Mouse (Mus musculus): ENCODE results near the gene Psmc5.

Gene Psmc5

GRCm38 (mm10) chr11:106271131-106271793, 15.3 kb downstream of the Psmc5 start:
- peak; percentile 40 for DNase-seq

DNA sequence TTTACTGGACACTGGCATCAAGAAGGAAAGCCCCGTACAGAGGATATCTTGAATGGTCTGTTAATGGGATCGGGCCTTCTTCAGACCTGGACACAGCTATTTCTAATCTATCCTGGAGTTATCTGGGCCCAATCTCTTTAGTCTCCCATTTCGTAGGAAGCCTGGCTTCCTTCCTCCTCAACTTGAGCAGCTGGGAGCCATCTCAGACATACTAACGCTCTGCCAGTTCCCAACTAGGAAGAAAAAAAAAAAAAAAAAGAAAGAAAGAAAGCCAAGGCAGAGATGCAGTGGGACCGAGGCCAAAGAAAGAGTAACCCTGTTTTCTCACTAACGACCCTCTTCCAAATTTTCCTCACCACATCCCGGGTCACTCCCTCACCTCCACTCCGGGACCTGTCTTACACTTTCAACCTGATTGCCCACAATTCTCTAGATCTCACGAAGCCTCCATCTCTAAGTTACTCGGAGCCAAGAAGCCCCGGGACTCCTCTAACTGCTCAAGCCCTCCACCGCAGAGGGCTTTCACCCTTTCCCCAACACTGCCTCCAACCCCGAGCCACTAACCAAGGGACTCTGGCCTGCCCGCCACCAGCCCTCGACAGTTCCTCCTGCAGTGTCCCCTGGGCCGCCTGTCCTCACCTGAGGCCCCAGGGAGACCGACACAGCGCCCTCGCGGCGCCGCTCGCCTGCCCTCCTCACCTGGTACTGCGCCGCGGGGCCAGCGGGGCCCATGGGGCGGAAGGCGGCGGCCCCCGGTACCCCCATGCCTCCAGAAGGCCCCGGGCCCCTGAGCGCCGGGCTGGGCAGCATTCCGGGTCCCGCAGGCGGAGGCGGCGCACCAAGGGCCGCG, 16.1 kb downstream of the Psmc5 start:
- DNase-seq: peak; percentile 59

- peak; percentile 99 for DNase-seq
Observed at GRCm38 (mm10) chr11:106272644-106273310, 16.8 kb downstream of the Psmc5 start, which contains the start of gene Smarcd2. Smarcd2 (minus strand) TSS chr11:106272972.

GRCm38 (mm10) chr11:106273311-106273684, 17.3 kb downstream of the Psmc5 start:
- no peak for DNase-seq

- DNase-seq: no peak
Observed at GRCm38 (mm10) chr11:106273811-106274210, 17.9 kb downstream of the Psmc5 start.

DNA sequence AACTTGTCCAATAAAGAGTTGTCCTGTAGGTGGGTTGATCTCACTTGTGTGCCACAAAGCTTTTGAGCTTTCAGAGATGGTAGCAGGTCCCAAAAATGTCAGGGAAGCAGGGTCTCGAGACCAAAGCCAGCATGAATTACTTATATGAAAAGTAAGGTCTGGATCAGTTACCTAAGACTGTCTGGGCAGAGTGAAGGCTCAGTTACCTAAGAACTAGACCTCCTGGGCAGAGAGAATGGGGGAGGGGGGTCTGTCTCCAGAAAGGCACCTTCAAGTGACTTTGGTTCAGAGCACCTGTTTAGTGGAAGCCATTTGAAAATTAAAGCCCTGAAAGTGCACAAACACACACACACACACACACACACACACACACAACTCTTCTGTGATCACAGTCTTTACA, 18.4 kb downstream of the Psmc5 start:
- DNase-seq: no peak

GRCm38 (mm10) chr11:106274971-106275411, 19.0 kb downstream of the Psmc5 start:
- DNase-seq: peak; percentile 38

DNA sequence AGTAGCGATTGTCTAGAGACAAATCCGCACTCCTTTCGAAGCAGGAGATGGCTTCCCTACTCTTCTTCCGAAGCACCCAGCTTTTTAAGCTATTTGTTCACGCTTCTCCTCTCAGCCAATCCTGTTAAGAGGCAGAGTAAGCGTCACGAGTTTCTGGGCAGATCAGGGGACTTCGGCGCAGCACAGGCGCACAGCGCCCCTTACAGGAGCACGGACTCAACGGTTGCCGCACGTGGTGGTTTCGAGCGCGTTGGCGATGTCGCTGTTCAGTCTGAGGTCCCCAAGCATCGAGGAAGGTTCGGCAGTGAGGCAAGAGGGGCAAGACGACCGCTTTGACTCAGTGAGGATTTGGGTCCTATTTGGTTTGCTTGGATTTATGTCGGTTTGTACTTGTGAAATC, 20.5 kb downstream of the Psmc5 start, which contains the start of gene Tcam1:
TSS of gene Tcam1 (plus strand) at position 219 of the 400 bp plus-strand sequence.
- peak; percentile 93 for DNase-seq

GRCm38 (mm10) chr11:106282452-106282851, 26.5 kb downstream of the Psmc5 start:
- no peak for DNase-seq

DNA sequence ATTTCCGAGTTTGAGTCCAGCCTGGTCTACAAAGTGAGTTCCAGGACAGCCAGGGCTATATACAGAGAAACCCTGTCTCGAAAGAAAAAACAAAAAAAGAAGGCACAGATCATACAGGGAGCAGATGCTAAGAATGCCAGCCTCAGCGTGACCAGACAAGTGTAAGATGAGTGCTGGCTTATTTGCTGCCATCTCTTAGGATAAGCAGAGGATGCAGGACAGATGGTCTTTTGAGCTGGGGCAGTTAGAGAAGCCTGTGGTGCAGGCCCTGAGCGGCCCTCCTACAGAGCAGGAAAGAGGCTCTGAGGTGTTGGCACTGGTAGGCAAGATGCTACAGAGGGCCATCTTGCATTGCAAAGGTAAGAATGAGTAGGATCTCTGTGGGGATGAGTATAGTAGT, 27.4 kb downstream of the Psmc5 start:
- peak; percentile 48 for DNase-seq

GRCm38 (mm10) chr11:106284126-106284525, 28.2 kb downstream of the Psmc5 start:
- no peak for DNase-seq

- DNase-seq: peak; percentile 43
Observed at GRCm38 (mm10) chr11:106286206-106286605, 30.3 kb downstream of the Psmc5 start.

GRCm38 (mm10) chr11:106286987-106287386, 31.0 kb downstream of the Psmc5 start:
- DNase-seq: peak; percentile 82

- DNase-seq: peak; percentile 91
Observed at GRCm38 (mm10) chr11:106289369-106289768, 33.4 kb downstream of the Psmc5 start.

DNA sequence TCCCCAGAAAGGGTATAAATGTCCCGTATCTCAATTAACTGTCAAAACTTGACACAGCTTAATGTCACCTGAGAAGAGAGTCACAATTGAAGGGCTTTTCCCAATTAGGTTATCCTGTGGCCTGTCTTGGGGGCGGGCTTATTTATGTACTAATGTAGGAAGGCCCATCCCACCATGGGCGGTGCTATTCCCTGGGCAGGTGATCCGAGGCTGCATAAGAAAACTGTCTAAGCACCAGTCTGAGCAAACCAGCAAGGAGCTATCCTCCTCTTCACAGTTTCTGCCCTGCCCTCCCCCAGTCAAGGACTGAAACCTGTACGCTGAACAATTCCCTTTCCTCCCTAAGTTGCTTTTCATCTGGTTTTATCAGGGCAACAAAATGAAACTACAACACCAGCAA, 34.4 kb downstream of the Psmc5 start:
- no peak for DNase-seq

GRCm38 (mm10) chr11:106291861-106292260, 35.9 kb downstream of the Psmc5 start:
- DNase-seq: peak; percentile 83

DNA sequence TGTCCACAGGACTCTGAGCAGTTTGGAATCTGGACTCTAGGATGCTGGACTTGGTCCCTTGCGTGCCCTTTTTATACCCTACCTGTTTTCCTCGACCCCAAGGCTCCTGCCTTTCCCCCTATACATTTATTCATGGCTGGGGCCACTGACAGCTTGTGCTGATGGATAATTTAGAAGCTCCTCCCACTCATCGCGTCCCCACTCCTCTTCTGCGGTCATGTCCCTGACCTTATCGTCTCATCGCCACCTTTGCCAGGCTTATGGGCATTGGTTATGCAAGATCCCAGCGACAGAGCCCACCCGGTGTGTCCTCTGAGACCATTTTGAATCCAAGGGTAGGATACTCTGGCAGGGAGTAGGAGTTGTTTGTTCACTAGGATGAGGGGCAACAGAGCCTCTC, 45.8 kb downstream of the Psmc5 start, which contains the start of gene Gh:
TSS of gene Gh (minus strand) at position 101 of the 400 bp plus-strand sequence.
- DNase-seq: no peak

GRCm38 (mm10) chr11:106302634-106303033, 46.7 kb downstream of the Psmc5 start:
- DNase-seq: peak; percentile 44

DNA sequence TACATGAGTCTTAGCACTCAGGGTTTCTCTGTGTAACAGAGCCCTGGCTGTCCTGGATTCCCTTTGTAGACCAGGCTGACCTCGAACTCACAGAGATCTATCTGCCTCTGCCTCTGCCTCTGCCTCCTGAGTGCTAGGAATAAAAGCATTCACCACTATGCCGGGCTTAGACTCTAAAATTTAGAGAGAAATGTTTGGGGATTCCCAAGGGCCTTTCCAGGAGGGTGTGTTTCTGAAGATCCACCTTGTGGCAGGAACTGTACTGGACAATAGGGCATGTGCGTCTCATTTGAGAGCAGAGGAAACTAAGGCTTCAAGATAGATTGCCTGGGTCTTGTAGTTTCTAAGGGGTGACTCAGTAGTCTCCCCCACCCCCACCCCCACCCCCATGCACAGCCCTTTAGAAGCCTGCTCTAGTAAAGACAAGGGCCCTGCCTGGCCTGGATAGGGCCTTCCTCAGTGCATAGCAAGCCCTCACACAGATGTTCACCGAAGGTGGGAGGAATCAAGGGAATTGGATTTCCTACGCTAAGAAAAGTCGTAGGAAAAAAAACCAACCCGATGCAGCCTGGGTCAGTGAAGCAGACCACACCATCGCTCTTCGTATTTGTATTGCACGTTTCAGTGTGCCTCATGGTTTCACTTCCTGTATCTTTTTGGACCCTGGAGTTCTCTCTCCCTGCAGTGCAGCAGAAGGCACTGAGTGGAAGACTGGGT, 49.6 kb downstream of the Psmc5 start:
- DNase-seq: no peak

DNA sequence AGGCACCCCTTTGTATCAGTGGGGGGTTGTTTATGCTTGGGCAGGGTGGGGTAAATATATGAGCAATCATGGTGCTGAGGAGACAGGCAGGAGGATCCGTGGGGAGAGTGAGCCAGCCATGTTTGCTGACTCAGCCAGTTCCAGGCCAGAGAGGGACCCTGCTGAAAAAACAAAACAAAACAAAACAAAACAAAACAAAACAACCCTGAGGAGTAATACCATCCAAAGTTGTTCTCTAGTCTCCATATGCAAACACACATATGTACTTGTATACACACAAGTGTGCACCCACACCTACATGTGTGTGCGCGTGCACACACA, 50.1 kb downstream of the Psmc5 start:
- DNase-seq: no peak

GRCm38 (mm10) chr11:106306758-106307157, 50.8 kb downstream of the Psmc5 start:
- DNase-seq: no peak

- DNase-seq: no peak
Observed at GRCm38 (mm10) chr11:106307432-106307831, 51.5 kb downstream of the Psmc5 start.

- DNase-seq: no peak
Observed at GRCm38 (mm10) chr11:106308162-106308561, 52.2 kb downstream of the Psmc5 start.

Measured in cerebellum, adult 11 months (tissue).